Mouse (Mus musculus) limb, embryonic 13.5 days (tissue): Measurements from ENCODE around the gene Cpvl. TPM values are rescaled to one million over a fixed set of nuclear protein-coding genes. Genes with fewer than 3 reads are reported as not detected.

Source experiments
- ATAC-seq: fragments of 200-750 bp; cut with Nextera tagmentation; 2 replicates; pipeline ENCODE4 v1.8.0; 2017; ENCODE audit warnings: low read depth, moderate number of reproducible peaks, moderate TSS enrichment; ENCODE audit not compliant: low FRiP score
- H3K27ac ChIP-seq: fragments of 300-500 bp; sonication (generic); 2 replicates; pipeline ENCODE4 v1.5.1; 2015; ENCODE audit warnings: inconsistent platforms, mild to moderate bottlenecking, moderate library complexity
- H3K27me3 ChIP-seq: fragments of 300-500 bp; sonication (generic); 2 replicates; pipeline ENCODE4 v1.6.1; 2015; ENCODE audit warnings: mild to moderate bottlenecking, inconsistent platforms
- H3K36me3 ChIP-seq: fragments of 300-500 bp; sonication (generic); 2 replicates; pipeline ENCODE4 v1.6.1; 2015; ENCODE audit warnings: inconsistent platforms, mild to moderate bottlenecking, moderate library complexity
- H3K4me1 ChIP-seq: fragments of 300-500 bp; sonication (generic); 2 replicates; pipeline ENCODE4 v1.6.1; 2015; ENCODE audit warnings: inconsistent platforms
- H3K4me2 ChIP-seq: fragments of 300-500 bp; sonication (generic); replicated peaks from 2 replicates; pipeline ENCODE4 v1.6.1; 2015; ENCODE audit warnings: inconsistent platforms, mild to moderate bottlenecking, moderate library complexity
- H3K4me3 ChIP-seq: fragments of 300-500 bp; sonication (generic); 2 replicates; pipeline ENCODE4 v1.5.1; 2015; ENCODE audit warnings: moderate library complexity, mild to moderate bottlenecking, inconsistent platforms
- H3K9ac ChIP-seq: fragments of 300-500 bp; sonication (generic); 2 replicates; pipeline ENCODE4 v1.6.1; 2015; ENCODE audit warnings: mild to moderate bottlenecking, inconsistent platforms
- H3K9me3 ChIP-seq: fragments of 300-500 bp; sonication (generic); 2 replicates; pipeline ENCODE4 v1.6.1; 2016; ENCODE audit warnings: inconsistent platforms
- WGBS: fragments of 180-500 bp; shearing (Covaris S2); methylation state at CpG from one replicate; pipeline ENCODE4 v1.1.7; 2015; 5-methylcytosine and 5-hydroxymethylcytosine counted together
- polyA plus RNA-seq: library from polyadenylated mRNA; unstranded; fragments of >200 nt; fragmentation: Nextera tagmentation; extraction: Ambion mirVana; gene quantifications from 2 replicates; pipeline ENCODE4 v1.2.1, GENCODE M21; 2015

Cpvl gene
- 0.63 and 0.88 TPM in 2 replicates for polyA plus RNA-seq

- Histone ChIP-seq H3K36me3 (no peaks in the 10 kb centered on the region), H3K4me1 (peaks cover 16% of the 10 kb centered on the region), H3K9me3 (no peaks in the 10 kb centered on the region), H3K4me2 (no peak within 1 kb of the TSS), H3K27ac (no peak within 1 kb of the TSS), H3K27me3 (no peaks in the 10 kb centered on the region), H3K4me3 (no peak within 1 kb of the TSS), H3K9ac (no peak within 1 kb of the TSS)
- ATAC-seq, result no peak
- 82% methylated on average over 5 of the region's 5 CpGs for WGBS
Observed at GRCm38 (mm10) chr6:53978571-53978970, at the start of gene Cpvl. Cpvl (minus strand) TSS chr6:53978671.

GRCm38 (mm10) chr6:54023846-54024245, 45.4 kb upstream of the Cpvl start:
- no peak overlapping the region for H3K4me2 ChIP-seq
- no peak for ATAC-seq
- H3K36me3 ChIP-seq, result no peaks in the 10 kb centered on the region
- no peaks in the 10 kb centered on the region for H3K4me1 ChIP-seq
- H3K27me3 ChIP-seq, result no peaks in the 10 kb centered on the region
- no peak overlapping the region for H3K27ac ChIP-seq
- no peak overlapping the region for H3K9ac ChIP-seq
- WGBS, result 90% methylated on average over 5 of the region's 5 CpGs
- H3K4me3 ChIP-seq, result no peak overlapping the region
- H3K9me3 ChIP-seq, result no peaks in the 10 kb centered on the region

- Histone ChIP-seq H3K9ac (no peak overlapping the region), H3K9me3 (no peaks in the 10 kb centered on the region), H3K4me3 (no peak overlapping the region), H3K27me3 (no peaks in the 10 kb centered on the region), H3K27ac (no peak overlapping the region), H3K36me3 (no peaks in the 10 kb centered on the region), H3K4me2 (no peak overlapping the region), H3K4me1 (no peaks in the 10 kb centered on the region)
- ATAC-seq, result no peak
- WGBS, result 85% methylated on average over 15 of the region's 15 CpGs
Observed at GRCm38 (mm10) chr6:54021123-54021789, 42.8 kb upstream of the Cpvl start.

GRCm38 (mm10) chr6:54018861-54019260, 40.4 kb upstream of the Cpvl start:
- Histone ChIP-seq H3K4me1 (no peaks in the 10 kb centered on the region), H3K27ac (no peak overlapping the region), H3K27me3 (no peaks in the 10 kb centered on the region), H3K36me3 (no peaks in the 10 kb centered on the region), H3K9ac (no peak overlapping the region), H3K4me2 (no peak overlapping the region), H3K9me3 (no peaks in the 10 kb centered on the region), H3K4me3 (no peak overlapping the region)
- ATAC-seq, result no peak
- 67% methylated on average over 5 of the region's 5 CpGs for WGBS

- Histone ChIP-seq H3K9me3 (no peaks in the 10 kb centered on the region), H3K4me1 (no peaks in the 10 kb centered on the region), H3K4me3 (no peak overlapping the region), H3K9ac (no peak overlapping the region), H3K4me2 (no peak overlapping the region), H3K27me3 (no peaks in the 10 kb centered on the region), H3K27ac (no peak overlapping the region), H3K36me3 (no peaks in the 10 kb centered on the region)
- no peak for ATAC-seq
- 50% methylated on average over 2 of the region's 2 CpGs for WGBS
Observed at GRCm38 (mm10) chr6:54018038-54018437, 39.6 kb upstream of the Cpvl start.

- H3K4me3 ChIP-seq, result no peak overlapping the region
- H3K9ac ChIP-seq, result no peak overlapping the region
- no peak for ATAC-seq
- H3K4me2 ChIP-seq, result no peak overlapping the region
- peaks cover 2% of the 10 kb centered on the region; the same call in 1 of the 2 replicates for H3K27me3 ChIP-seq
- WGBS, result 85% methylated on average over 1 of the region's 1 CpGs
- H3K9me3 ChIP-seq, result no peaks in the 10 kb centered on the region
- H3K4me1 ChIP-seq, result peaks cover 24% of the 10 kb centered on the region
- no peak overlapping the region for H3K27ac ChIP-seq
- H3K36me3 ChIP-seq, result no peaks in the 10 kb centered on the region
Observed at GRCm38 (mm10) chr6:54012163-54012562, 33.7 kb upstream of the Cpvl start.

- Histone ChIP-seq H3K36me3 (no peaks in the 10 kb centered on the region), H3K4me1 (peaks cover 28% of the 10 kb centered on the region), H3K27ac (no peak overlapping the region), H3K9ac (no peak overlapping the region), H3K9me3 (no peaks in the 10 kb centered on the region), H3K4me3 (no peak overlapping the region), H3K4me2 (no peak overlapping the region), H3K27me3 (peaks cover 5% of the 10 kb centered on the region; the same call in 1 of the 2 replicates)
- ATAC-seq, result no peak
- 29% methylated on average over 9 of the region's 9 CpGs for WGBS
Observed at GRCm38 (mm10) chr6:54010362-54010761, 31.9 kb upstream of the Cpvl start.

GRCm38 (mm10) chr6:54009293-54009692, 30.8 kb upstream of the Cpvl start:
- Histone ChIP-seq H3K27ac (no peak overlapping the region; the same call in 1 of the 2 replicates), H3K9ac (no peak overlapping the region), H3K36me3 (no peaks in the 10 kb centered on the region), H3K4me3 (no peak overlapping the region), H3K27me3 (peaks cover 5% of the 10 kb centered on the region; the same call in 1 of the 2 replicates), H3K4me2 (no peak overlapping the region), H3K4me1 (peaks cover 28% of the 10 kb centered on the region), H3K9me3 (no peaks in the 10 kb centered on the region)
- 43% methylated on average over 4 of the region's 4 CpGs for WGBS
- ATAC-seq, result no peak

- H3K27me3 ChIP-seq, result peaks cover 5% of the 10 kb centered on the region; the same call in 1 of the 2 replicates
- no peaks in the 10 kb centered on the region for H3K36me3 ChIP-seq
- H3K4me1 ChIP-seq, result peaks cover 28% of the 10 kb centered on the region
- H3K9ac ChIP-seq, result no peak overlapping the region
- H3K4me2 ChIP-seq, result no peak overlapping the region
- no peak for ATAC-seq
- H3K4me3 ChIP-seq, result no peak overlapping the region
- no peaks in the 10 kb centered on the region for H3K9me3 ChIP-seq
- 86% methylated on average over 16 of the region's 16 CpGs for WGBS
- no peak overlapping the region for H3K27ac ChIP-seq
Observed at GRCm38 (mm10) chr6:54008448-54009120, 30.1 kb upstream of the Cpvl start.

GRCm38 (mm10) chr6:54005302-54005701, 26.8 kb upstream of the Cpvl start:
- Histone ChIP-seq H3K9ac (no peak overlapping the region), H3K27me3 (peaks cover 5% of the 10 kb centered on the region; the same call in 1 of the 2 replicates), H3K36me3 (no peaks in the 10 kb centered on the region), H3K9me3 (no peaks in the 10 kb centered on the region), H3K4me1 (peaks cover 22% of the 10 kb centered on the region), H3K27ac (no peak overlapping the region), H3K4me3 (no peak overlapping the region), H3K4me2 (no peak overlapping the region)
- ATAC-seq, result no peak
- 55% methylated on average over 4 of the region's 4 CpGs for WGBS

- Histone ChIP-seq H3K4me2 (no peak overlapping the region), H3K9ac (no peak overlapping the region), H3K36me3 (no peaks in the 10 kb centered on the region), H3K4me1 (peaks cover 5% of the 10 kb centered on the region; the same call in 1 of the 2 replicates), H3K27ac (no peak overlapping the region), H3K4me3 (no peak overlapping the region), H3K27me3 (no peaks in the 10 kb centered on the region), H3K9me3 (peaks cover 11% of the 10 kb centered on the region)
- WGBS, result 85% methylated on average over 3 of the region's 3 CpGs
- ATAC-seq, result no peak
Observed at GRCm38 (mm10) chr6:53996226-53996955, 17.9 kb upstream of the Cpvl start.

GRCm38 (mm10) chr6:53995519-53995918, 17.0 kb upstream of the Cpvl start:
- 48% methylated on average over 4 of the region's 4 CpGs for WGBS
- ATAC-seq, result no peak
- H3K4me3 ChIP-seq, result no peak overlapping the region
- H3K9me3 ChIP-seq, result peaks cover 11% of the 10 kb centered on the region
- H3K36me3 ChIP-seq, result no peaks in the 10 kb centered on the region
- no peaks in the 10 kb centered on the region for H3K27me3 ChIP-seq
- H3K4me1 ChIP-seq, result peaks cover 5% of the 10 kb centered on the region; the same call in 1 of the 2 replicates
- H3K27ac ChIP-seq, result no peak overlapping the region
- no peak overlapping the region for H3K4me2 ChIP-seq
- H3K9ac ChIP-seq, result no peak overlapping the region
